Mouse (Mus musculus) sigmoid colon, adult 10 weeks (tissue): ENCODE measurements around the gene Gm2174. TPM values are rescaled to one million over a fixed set of nuclear protein-coding genes. Genes with fewer than 3 reads are reported as not detected.

Experiments
- polyA plus RNA-seq: library from polyadenylated mRNA; stranded (reverse); fragments of 350-450 nt; fragmentation: Illumina TruSeq; extraction: RNeasy Lipid Tissue Mini Kit (QIAGEN cat#74804); gene quantifications from one replicate; pipeline ENCODE4 v1.2.3, GENCODE M21; 2014; ENCODE audit warnings: low read depth, low replicate concordance

Gm2174 gene
- not detected for polyA plus RNA-seq

GRCm38 (mm10) chrX:56447524-56448015, at the start of gene Gm2174:
Gm2174 (plus strand) TSS chrX:56447965.

GRCm38 (mm10) chrX:56454671-56455371, 7.1 kb downstream of the Gm2174 start, which contains the start of gene Ints6l:
Ints6l (plus strand) TSS chrX:56454857.

Other genes with a start within 250 kb of the Gm2174 start
- not detected for gene Gm773, start 235.1 kb upstream of the Gm2174 start, polyA plus RNA-seq
- gene Zfp449, start 101.6 kb upstream of the Gm2174 start, polyA plus RNA-seq: 5.5 TPM
- 0.57 TPM for gene Smim10l2a, start 73.4 kb upstream of the Gm2174 start, polyA plus RNA-seq
- 160 TPM for gene Ints6l, start 6.9 kb downstream of the Gm2174 start, polyA plus RNA-seq
- not detected for gene Gm10477, start 76.8 kb downstream of the Gm2174 start, polyA plus RNA-seq
- gene Gm648, start 101.6 kb downstream of the Gm2174 start, polyA plus RNA-seq: not detected
- 91.4 TPM for gene Mmgt1, start 150.1 kb downstream of the Gm2174 start, polyA plus RNA-seq
- gene Slc9a6, start 161.8 kb downstream of the Gm2174 start, polyA plus RNA-seq: 47.8 TPM